Mouse (Mus musculus): ENCODE data around the gene Dhrs13. TPM values are rescaled to one million over a fixed set of nuclear protein-coding genes. Genes with fewer than 3 reads are reported as not detected.
"Not testable (repeated sequence)": the region's sequence is repeated elsewhere in the genome, so short reads cannot be mapped to it uniquely, and the experiment has no call there.

The Dhrs13 gene
- polyA plus RNA-seq, 1 experiment from 2014 or later = 17.1 TPM

DNA sequence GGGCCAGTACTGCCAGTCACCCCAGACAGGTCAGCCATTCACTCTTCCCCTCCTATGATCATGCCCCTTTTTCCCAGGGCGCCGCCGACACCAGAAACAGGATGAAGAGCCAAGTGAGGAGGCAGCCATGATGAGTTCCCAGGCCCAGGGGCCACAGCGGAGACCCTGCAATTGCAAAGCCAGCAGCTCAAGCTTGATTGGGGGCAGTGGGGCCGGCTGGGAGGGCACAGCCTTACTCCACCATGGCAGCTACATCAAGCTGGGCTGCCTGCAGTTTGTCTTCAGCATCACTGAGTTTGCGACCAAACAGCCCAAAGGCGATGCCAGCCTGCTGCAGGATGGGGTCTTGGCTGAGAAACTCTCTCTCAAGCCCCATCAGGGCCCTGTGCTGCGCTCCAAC lies 2.8 kb upstream of the Dhrs13 start:
- Histone ChIP-seq H3K36me3 (replicated peaks) (peaks cover 62% of the 10 kb centered on the region), H3K27me3 (ENCODE audit: poor library complexity, severe bottlenecking) (peaks cover 15% of the 10 kb centered on the region), H3K9me3 (no peaks in the 10 kb centered on the region), H3K27ac (0 out of 2 replicates have a peak overlapping the region, but pooled peaks have one; percentile 9), H3K4me3 (no peak overlapping the region), H3K4me1 (peaks cover 42% of the 10 kb centered on the region)
- WGBS = 91% methylated on average over 8 of the region's 8 CpGs
- DNase-seq (ENCODE audit: extremely low spot score, low spot score) = no peak

DNA sequence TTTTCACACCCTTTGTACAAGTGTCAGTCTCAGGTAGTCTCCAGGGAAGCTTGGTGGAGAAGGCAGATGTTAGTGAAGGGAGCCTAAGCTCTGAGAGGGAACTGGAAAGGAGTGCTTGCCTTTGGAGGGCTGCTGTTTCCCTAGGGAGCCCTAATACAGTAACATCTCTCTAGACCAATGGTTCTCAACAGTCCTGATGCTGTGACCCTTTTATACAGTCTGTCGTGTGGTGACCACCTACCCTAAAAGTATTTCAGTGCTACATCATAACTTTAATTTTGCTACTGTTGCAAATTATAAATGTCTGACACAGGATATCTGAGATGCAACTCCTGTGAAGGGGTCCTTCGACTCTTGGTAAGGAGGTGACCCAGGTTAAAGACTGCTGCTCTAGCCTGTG lies 1.5 kb upstream of the Dhrs13 start:
- Histone ChIP-seq H3K27ac (no peak overlapping the region), H3K4me1 (peaks cover 44% of the 10 kb centered on the region), H3K4me3 (no peak overlapping the region), H3K9me3 (no peaks in the 10 kb centered on the region), H3K36me3 (replicated peaks) (peaks cover 61% of the 10 kb centered on the region), H3K27me3 (ENCODE audit: poor library complexity, severe bottlenecking) (peaks cover 17% of the 10 kb centered on the region)
- 81% methylated on average over 2 of the region's 2 CpGs for WGBS
- DNase-seq (ENCODE audit: extremely low spot score, low spot score) = no peak

DNA sequence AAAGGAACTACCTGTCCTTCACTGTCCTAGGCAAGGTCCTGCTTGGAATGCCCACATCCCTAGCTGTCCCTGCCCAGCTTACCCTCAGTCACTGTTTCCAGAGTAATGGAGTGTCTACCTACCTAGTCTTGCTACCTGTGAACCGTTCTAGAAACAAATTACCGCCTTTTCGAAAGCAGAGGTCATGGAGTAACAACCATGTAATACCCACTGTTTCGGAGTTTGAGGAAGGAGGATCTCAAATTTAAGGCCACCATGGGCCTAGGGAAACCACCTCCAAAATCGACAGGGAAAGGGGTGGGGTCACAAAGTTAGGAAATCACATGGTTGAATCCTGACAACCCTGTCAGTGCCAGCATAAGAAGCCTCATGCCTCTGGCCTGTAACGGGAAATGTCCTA lies 691 bp upstream of the Dhrs13 start:
- peaks cover 53% of the 10 kb centered on the region for H3K36me3 ChIP-seq (replicated peaks)
- peak overlapping the region; percentile 94 for H3K27ac ChIP-seq
- 41% methylated on average over 6 of the region's 6 CpGs for WGBS
- no peak for DNase-seq (ENCODE audit: extremely low spot score, low spot score)
- H3K9me3 ChIP-seq = no peaks in the 10 kb centered on the region
- peaks cover 17% of the 10 kb centered on the region for H3K27me3 ChIP-seq (ENCODE audit: poor library complexity, severe bottlenecking)
- H3K4me3 ChIP-seq = peak overlapping the region; percentile 76
- peaks cover 44% of the 10 kb centered on the region for H3K4me1 ChIP-seq

DNA sequence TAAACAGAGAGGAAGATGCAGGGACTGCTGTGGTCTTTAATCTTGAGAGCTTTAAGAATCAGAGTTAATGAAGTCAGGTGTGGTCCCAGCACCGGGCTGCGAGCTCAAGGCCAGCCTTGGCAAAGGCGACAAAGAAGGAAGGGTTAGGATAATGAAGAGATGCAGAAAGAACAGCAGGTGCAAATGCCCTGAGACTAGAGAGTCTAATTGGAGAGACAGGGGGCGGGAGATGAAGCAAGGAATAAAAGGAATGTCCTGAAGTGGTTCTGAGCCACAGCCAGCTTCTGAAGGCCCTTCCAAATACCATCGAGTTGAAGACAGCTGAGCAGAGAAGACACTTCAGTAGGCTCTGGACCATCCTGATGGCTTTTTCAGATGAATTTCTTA lies 722 bp downstream of the Dhrs13 start:
- DNase-seq (ENCODE audit: extremely low spot score, low spot score) = no peak
- Histone ChIP-seq H3K27ac (peak overlapping the region; percentile 94), H3K27me3 (ENCODE audit: poor library complexity, severe bottlenecking) (peaks cover 17% of the 10 kb centered on the region), H3K9me3 (no peaks in the 10 kb centered on the region), H3K4me3 (peak overlapping the region; percentile 76), H3K4me1 (peaks cover 56% of the 10 kb centered on the region), H3K36me3 (replicated peaks) (peaks cover 39% of the 10 kb centered on the region)
- 13% methylated on average over 5 of the region's 5 CpGs for WGBS

DNA sequence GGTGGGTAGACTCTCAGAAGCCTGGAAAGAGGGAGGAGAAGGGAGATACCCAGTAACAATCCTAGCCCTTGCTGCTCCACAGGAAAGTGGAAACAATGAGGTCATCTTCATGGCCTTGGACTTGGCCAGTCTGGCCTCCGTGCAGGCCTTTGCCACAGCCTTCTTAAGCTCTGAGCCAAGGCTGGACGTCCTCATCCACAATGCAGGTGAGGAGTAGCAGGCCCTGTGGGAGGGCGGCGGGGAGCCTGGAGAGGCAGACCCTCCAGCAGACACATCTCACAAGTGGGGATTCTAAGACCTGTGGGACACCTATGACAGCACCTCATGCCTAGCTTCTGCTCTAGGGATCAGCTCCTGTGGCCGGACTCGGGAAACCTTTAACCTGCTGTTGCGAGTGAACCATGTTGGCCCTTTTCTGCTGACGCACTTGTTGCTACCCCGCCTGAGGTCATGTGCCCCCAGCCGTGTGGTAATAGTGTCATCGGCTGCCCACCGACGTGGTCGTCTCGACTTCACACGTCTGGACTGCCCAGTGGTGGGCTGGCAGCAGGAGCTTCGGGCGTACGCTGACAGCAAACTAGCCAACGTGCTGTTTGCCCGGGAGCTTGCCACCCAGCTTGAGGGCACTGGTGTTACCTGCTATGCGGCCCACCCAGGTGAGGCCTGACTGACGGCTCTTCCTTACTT lies 2.0 kb downstream of the Dhrs13 start:
- Histone ChIP-seq H3K9me3 (no peaks in the 10 kb centered on the region), H3K27ac (no peak overlapping the region), H3K4me1 (peaks cover 69% of the 10 kb centered on the region), H3K4me3 (peak overlapping the region; percentile 12; the same call in 1 of the 2 replicates), H3K36me3 (replicated peaks) (peaks cover 26% of the 10 kb centered on the region), H3K27me3 (ENCODE audit: poor library complexity, severe bottlenecking) (peaks cover 17% of the 10 kb centered on the region)
- DNase-seq (ENCODE audit: extremely low spot score, low spot score) = no peak
- 94% methylated on average over 23 of the region's 23 CpGs for WGBS

DNA sequence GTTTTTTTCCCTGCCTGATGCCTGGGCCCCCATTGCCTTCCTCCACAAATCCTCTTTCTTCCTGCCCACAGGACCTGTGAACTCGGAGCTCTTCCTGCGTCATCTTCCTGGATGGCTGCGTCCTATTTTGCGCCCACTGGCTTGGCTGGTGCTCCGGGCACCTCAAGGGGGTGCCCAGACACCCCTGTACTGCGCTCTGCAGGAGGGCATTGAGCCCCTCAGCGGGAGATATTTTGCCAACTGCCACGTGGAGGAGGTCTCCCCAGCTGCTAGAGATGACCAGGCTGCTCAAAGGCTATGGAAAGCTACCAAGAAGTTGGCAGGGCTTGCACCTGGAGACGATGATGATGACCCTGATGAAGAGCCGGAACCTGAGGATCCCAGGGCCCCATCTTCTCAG lies 4.7 kb downstream of the Dhrs13 start:
- H3K36me3 ChIP-seq (replicated peaks) = peaks cover 41% of the 10 kb centered on the region
- H3K4me3 ChIP-seq = peak overlapping the region; percentile 0; the same call in 1 of the 2 replicates
- no peak for DNase-seq (ENCODE audit: extremely low spot score, low spot score)
- 79% methylated on average over 10 of the region's 10 CpGs for WGBS
- peaks cover 17% of the 10 kb centered on the region for H3K27me3 ChIP-seq (ENCODE audit: poor library complexity, severe bottlenecking)
- peaks cover 53% of the 10 kb centered on the region for H3K4me1 ChIP-seq
- H3K9me3 ChIP-seq = no peaks in the 10 kb centered on the region
- H3K27ac ChIP-seq = peak overlapping the region; percentile 94; the same call in 1 of the 2 replicates

DNA sequence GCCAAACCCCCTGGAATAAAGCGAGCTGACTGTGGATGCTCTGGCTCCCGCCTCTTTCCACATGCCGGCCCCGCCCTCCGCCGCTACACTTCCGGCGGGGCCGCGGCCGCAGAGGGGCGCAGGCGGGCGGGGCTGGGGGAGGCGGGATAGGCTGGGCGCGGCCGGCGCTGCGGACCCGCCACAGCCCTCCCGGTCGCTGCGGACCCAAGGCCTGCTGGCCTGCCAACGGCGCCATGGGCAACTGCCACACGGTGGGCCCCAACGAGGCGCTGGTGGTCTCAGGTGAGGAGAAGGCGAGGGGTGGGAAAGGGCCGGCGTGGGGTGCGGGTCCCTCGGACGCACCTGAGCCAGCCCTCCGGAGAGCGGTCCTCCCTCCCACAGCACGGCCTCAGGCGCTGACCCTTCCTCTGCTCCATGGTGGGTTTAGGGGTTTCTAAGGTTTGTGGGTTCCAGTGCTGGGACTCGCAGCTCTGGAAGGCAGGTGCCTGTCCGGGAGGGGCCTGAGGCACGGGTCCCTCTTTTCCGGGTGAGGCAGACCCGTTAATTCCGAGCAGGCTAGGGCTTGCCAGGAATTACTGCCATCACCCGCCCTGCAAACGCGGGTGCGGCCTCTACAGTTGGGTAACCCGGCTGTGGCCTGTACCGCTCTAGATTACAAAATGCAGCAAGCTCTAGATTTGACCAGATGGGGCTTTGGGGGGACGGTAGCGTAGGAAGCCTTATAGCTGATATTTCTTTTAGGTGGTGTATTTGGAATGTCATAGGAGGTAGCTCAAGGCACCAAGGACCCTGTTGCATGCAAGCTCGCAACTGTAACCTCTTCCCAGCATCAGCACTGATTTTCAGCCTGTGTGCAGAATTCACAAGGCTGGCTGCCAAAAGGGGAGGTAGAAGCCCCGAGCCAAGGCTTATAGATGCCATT lies 6.0 kb downstream of the Dhrs13 start, which contains the start of gene Flot2:
Gene Flot2 (plus strand): TSS at position 101 of the 922 bp plus-strand sequence.
- peak; percentile 67 for DNase-seq (ENCODE audit: extremely low spot score, low spot score)
- H3K4me3 ChIP-seq = peak within 1 kb of the TSS; percentile 94
- peaks cover 40% of the 10 kb centered on the region for H3K4me1 ChIP-seq
- H3K36me3 ChIP-seq (replicated peaks) = peaks cover 54% of the 10 kb centered on the region
- peak within 1 kb of the TSS; percentile 94 for H3K27ac ChIP-seq
- 3% methylated on average over 55 of the region's 55 CpGs for WGBS
- H3K9me3 ChIP-seq = peaks cover 5% of the 10 kb centered on the region; the same call in 1 of the 2 replicates
- H3K27me3 ChIP-seq (ENCODE audit: poor library complexity, severe bottlenecking) = peaks cover 13% of the 10 kb centered on the region

DNA sequence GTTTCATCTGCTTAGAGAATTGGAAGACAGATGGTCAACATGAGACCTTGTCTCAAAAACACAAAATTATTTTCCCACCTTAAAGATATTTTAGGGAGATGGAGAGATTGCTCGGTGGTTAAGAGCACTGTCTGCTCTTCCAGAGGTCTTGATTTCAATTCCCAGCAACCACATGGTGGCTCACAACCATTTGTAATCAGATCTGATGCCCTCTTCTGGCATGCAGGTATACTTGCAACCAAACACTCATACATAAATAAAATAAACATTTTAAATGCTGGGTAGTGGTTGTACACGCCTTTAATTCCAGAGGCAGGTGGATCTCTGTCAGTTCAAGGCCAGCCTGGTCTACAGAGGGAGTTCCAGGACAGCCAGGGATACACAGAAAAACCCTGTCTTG lies 8.8 kb downstream of the Dhrs13 start:
- Histone ChIP-seq H3K36me3 (replicated peaks) (peaks cover 55% of the 10 kb centered on the region), H3K4me3 (no peak overlapping the region), H3K9me3 (peaks cover 5% of the 10 kb centered on the region; the same call in 1 of the 2 replicates), H3K4me1 (peaks cover 28% of the 10 kb centered on the region), H3K27ac (no peak overlapping the region), H3K27me3 (ENCODE audit: poor library complexity, severe bottlenecking) (no peaks in the 10 kb centered on the region)
- DNase-seq (ENCODE audit: extremely low spot score, low spot score) = no peak
- WGBS = 75% methylated on average over 2 of the region's 2 CpGs

DNA sequence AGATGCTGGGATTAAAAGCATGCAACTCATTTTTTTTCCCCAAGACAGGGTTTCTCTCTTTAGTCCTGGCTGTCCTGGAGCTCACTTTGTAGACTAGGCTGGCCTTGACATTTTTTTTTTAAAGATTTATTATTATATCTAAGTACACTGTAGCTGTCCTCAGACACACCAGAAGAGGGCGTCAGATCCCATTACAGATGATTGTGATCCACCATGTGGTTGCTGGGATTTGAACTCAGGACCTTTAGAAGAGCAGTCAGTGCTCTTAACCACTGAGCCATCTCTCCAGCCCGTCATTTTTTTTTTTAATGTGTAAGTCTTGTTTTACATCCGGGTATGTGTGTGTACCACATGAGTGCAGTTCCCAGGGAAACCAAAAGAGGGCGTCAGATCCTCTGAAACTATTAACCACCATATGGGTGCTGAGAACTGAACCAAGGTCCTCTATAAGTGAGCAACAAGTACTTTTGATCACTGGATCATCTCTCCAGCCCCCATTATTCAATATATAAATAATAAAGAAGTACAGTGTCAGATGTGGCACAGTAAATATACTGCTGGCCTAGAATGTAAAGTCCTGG lies 10.3 kb downstream of the Dhrs13 start:
- not testable (repeated sequence) for H3K9me3 ChIP-seq; H3K27ac ChIP-seq; H3K4me3 ChIP-seq; DNase-seq (ENCODE audit: extremely low spot score, low spot score); H3K27me3 ChIP-seq (ENCODE audit: poor library complexity, severe bottlenecking)
- 92% methylated on average over 4 of the region's 4 CpGs for WGBS
- Histone ChIP-seq H3K4me1 (peaks cover 20% of the 10 kb centered on the region), H3K36me3 (replicated peaks) (peaks cover 67% of the 10 kb centered on the region)

DNA sequence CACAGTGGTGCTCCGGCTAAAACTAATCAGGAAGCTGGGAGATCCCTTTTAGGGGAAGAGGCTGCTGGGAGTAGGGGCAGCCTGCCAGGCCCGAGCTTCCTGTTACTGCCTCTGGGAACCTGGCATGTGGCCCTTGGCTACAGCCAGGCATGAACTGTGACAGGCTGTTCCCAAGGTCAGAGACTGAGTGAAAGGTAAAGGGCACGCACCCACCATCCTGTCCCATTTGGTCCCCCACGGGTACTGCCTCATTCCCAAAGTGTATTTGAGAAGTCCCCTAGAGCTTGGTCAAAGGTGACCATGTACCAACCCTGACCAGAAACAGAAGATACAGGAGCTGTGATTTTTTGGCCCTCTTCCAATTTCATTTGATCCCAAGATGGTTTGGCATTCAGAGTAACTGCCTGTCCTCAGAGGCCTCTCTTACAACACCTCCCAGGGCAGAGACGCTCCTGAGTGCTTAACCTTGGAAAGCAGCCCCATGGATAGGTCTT lies 12.7 kb downstream of the Dhrs13 start:
- peaks cover 71% of the 10 kb centered on the region for H3K36me3 ChIP-seq (replicated peaks)
- DNase-seq (ENCODE audit: extremely low spot score, low spot score) = no peak
- H3K27me3 ChIP-seq (ENCODE audit: poor library complexity, severe bottlenecking) = no peaks in the 10 kb centered on the region
- no peak overlapping the region for H3K4me3 ChIP-seq
- WGBS = 93% methylated on average over 5 of the region's 5 CpGs
- H3K4me1 ChIP-seq = no peaks in the 10 kb centered on the region
- H3K9me3 ChIP-seq = peaks cover 5% of the 10 kb centered on the region; the same call in 1 of the 2 replicates
- H3K27ac ChIP-seq = no peak overlapping the region

DNA sequence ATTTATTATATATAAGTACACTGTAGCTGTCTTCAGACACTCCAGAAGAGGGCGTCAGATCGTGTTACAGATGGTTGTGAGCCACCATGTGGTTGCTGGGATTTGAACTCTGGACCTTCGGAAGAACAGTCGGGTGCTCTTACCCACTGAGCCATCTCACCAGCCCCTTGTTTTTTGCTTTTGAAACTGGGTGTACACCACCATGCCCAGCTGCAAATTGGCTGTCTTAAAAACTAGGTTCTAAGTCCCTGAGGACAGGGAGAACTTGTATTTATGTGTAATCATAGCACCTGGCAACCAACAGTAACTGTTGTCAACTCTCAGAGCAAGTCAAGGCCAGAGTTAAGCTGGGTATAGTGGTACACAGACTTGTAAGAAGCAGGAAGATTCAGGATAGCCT lies 16.6 kb downstream of the Dhrs13 start:
- WGBS = 94% methylated on average over 4 of the region's 4 CpGs

DNA sequence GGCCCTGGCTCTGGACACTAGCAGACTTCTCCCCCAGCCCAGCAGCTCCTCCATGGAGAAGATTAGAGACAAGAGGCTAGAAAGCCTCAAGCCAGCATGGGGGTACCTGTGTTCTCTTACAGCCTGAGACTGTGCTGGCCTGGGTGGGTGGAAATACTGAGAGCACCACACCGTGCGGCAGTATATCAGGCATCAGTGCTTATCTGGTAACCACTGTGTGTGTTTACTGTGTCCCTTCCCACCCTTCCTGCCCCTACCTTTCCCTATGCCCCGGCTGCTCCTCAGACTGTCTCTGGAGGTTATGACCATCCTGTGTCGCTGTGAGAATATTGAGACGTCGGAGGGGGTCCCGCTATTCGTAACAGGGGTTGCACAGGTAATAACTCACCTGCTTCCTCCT lies 21.0 kb downstream of the Dhrs13 start:
- Histone ChIP-seq H3K27me3 (ENCODE audit: poor library complexity, severe bottlenecking) (no peaks in the 10 kb centered on the region), H3K27ac (no peak overlapping the region), H3K9me3 (no peaks in the 10 kb centered on the region), H3K4me1 (no peaks in the 10 kb centered on the region), H3K36me3 (replicated peaks) (peaks cover 83% of the 10 kb centered on the region), H3K4me3 (no peak overlapping the region)
- WGBS = 93% methylated on average over 8 of the region's 8 CpGs
- no peak for DNase-seq (ENCODE audit: extremely low spot score, low spot score)

More for the DNA sequence above, 16.6 kb downstream of the Dhrs13 start:
- H3K4me3 ChIP-seq; DNase-seq (ENCODE audit: extremely low spot score, low spot score); H3K9me3 ChIP-seq; H3K4me1 ChIP-seq; H3K27me3 ChIP-seq (ENCODE audit: poor library complexity, severe bottlenecking); H3K27ac ChIP-seq: not testable (repeated sequence)
- peaks cover 67% of the 10 kb centered on the region for H3K36me3 ChIP-seq (replicated peaks)
